22 mouse cellular contexts compared by ENCODE assay signal in the genomic region with DNA sequence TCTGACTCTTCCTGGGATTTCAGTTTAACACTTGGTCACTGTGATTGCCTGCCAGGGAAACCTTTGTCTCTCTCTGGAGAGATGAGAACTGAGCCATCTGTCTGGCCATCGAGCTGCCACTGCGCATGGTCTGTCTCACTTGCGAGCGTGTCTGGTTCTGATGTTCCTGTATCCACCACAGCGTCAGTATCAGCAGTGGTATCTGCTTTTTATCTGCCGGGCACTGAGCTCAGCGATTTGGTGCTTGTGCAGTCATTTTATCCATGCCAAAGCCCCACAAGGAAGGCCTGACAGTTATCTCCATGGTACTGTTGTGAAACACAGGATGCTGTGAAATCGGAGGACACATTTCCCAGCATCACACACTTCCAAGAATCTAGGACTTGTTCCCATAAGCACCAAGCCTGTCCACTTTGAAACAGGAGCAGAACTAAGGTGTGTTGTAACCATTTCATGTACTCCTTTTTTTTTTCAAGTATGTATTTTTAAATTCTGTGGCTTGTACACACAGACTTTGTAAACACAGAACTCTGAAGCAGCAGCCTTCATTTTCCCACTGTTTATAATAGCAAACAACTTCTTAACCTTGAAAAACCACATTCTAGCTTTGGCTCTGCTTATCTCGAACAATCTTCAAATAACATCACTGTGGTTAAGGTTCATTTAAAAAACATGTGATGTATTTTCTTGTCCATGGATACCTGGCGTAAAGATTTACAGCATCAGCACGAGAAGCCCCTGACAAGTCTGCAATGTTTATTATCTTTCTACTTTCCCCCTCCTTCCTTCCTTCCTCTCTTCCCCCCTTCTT. TPM values are rescaled to one million over a fixed set of nuclear protein-coding genes. Genes with fewer than 3 reads are reported as not detected.
A peak's percentile ranks its signal among the peaks of the same experiment; 100 is the strongest.
DNase-seq lines count a peak whose midpoint lies in the region; ATAC-seq and TF ChIP-seq lines count a peak whose summit lies in the region.
"Had no signal": no experiment of that assay in that cellular context is flagged by ENCODE, and none has a peak within 500 bp of the region (broad histone marks: within the 10 kb centered on the region; RNA-seq: fewer than 3 reads in every experiment).

No protein-coding gene starts in this region.

- no peaks in the 10 kb centered on the region for H3K36me3 ChIP-seq in spleen, adult 2 months (ENCODE audit: control insufficient read depth, insufficient read depth, low read length)
- no peaks in the 10 kb centered on the region for H3K36me3 ChIP-seq in intestine, embryonic 16.5 days (ENCODE audit: control insufficient read depth, insufficient read depth, low read length)
- no peaks in the 10 kb centered on the region for H3K36me3 ChIP-seq in intestine, embryonic 15.5 days
- H3K36me3 ChIP-seq: G1E; limb, embryonic 10.5 days had no signal

- peak; percentile 8 to 23 for DNase-seq in cerebellum, postnatal 25 days
- DNase-seq in cerebellum, postnatal 4 days (ENCODE audit: low spot score in 2 of 2): no peak
- DNase-seq in spleen, adult 2 months (ENCODE audit: low read depth in 1 of 2, low spot score in 2 of 2): no peak
- no peak for DNase-seq in spleen, postnatal 14 days (ENCODE audit: low spot score in 2 of 2)
- DNase-seq: adrenal gland, adult 2 months; B cell, adult 2 months; heart, postnatal 14 days; lung, adult 2 months; midbrain, embryonic 14.5 days; spleen, adult 18-20 months; thymus, postnatal 14 days had no signal

- TF ChIP-seq CTCF in spleen, adult 2 months (IDR thresholded peaks at IDR 0.05; ENCODE audit: extremely low read depth, insufficient read depth, insufficient read length, insufficient replicate concordance): no peak

- no peaks in the 10 kb centered on the region; the same call in 1 of the 2 replicates for H3K4me1 ChIP-seq in spleen, adult 2 months (ENCODE audit: control insufficient read depth, insufficient read depth, insufficient read length)
- no peaks in the 10 kb centered on the region for H3K4me1 ChIP-seq in intestine, embryonic 16.5 days (ENCODE audit: control insufficient read depth, insufficient read depth, low read length)
- H3K4me1 ChIP-seq in intestine, embryonic 15.5 days (replicated peaks): no peaks in the 10 kb centered on the region
- H3K4me1 ChIP-seq: forebrain, embryonic 13.5 days; limb, embryonic 10.5 days had no signal

- H3K9me3 ChIP-seq in intestine, embryonic 16.5 days (ENCODE audit: control insufficient read depth, low read length): no peaks in the 10 kb centered on the region
- H3K9me3 ChIP-seq in intestine, embryonic 15.5 days: no peaks in the 10 kb centered on the region
- H3K9me3 ChIP-seq: forebrain, embryonic 13.5 days; G1E; limb, embryonic 10.5 days had no signal

- no peak for TF ChIP-seq POLR2A in spleen, adult 2 months (IDR thresholded peaks at IDR 0.05; ENCODE audit: low read depth, low read length)

- H3K27me3 ChIP-seq in spleen, adult 2 months (ENCODE audit: control insufficient read depth, insufficient read depth, low read length): no peaks in the 10 kb centered on the region
- H3K27me3 ChIP-seq in intestine, embryonic 16.5 days (replicated peaks; ENCODE audit: control insufficient read depth, insufficient read depth, low read length): no peaks in the 10 kb centered on the region
- no peaks in the 10 kb centered on the region for H3K27me3 ChIP-seq in intestine, embryonic 15.5 days (replicated peaks)
- H3K27me3 ChIP-seq: forebrain, embryonic 13.5 days had no signal

- peak; percentile 42; the same call in 1 of the 2 replicates for ATAC-seq in common myeloid progenitor, adult 5-6 weeks (replicated peaks; ENCODE audit: low read depth, poor library complexity, severe bottlenecking)
- no peak for ATAC-seq in intestine, embryonic 16.5 days
- no peak for ATAC-seq in intestine, embryonic 15.5 days
- ATAC-seq: forebrain, embryonic 13.5 days; hindbrain, embryonic 16.5 days had no signal

- no peak overlapping the region for H3K4me2 ChIP-seq in intestine, embryonic 16.5 days (ENCODE audit: low read depth, low read length)
- H3K4me2 ChIP-seq in intestine, embryonic 15.5 days (replicated peaks): no peak overlapping the region
- H3K4me2 ChIP-seq: forebrain, embryonic 13.5 days; heart, embryonic 11.5 days; liver, embryonic 11.5 days had no signal

- peak overlapping the region; percentile 54 for H3K27ac ChIP-seq in spleen, adult 2 months (ENCODE audit: insufficient read depth, low read length)
- H3K27ac ChIP-seq in intestine, embryonic 16.5 days (ENCODE audit: low read length): no peak overlapping the region
- H3K27ac ChIP-seq in intestine, embryonic 15.5 days: no peak overlapping the region
- H3K27ac ChIP-seq: forebrain, embryonic 13.5 days; limb, embryonic 10.5 days; macrophage had no signal

- no peak overlapping the region for H3K9ac ChIP-seq in intestine, embryonic 16.5 days (ENCODE audit: low read depth, low read length)
- no peak overlapping the region for H3K9ac ChIP-seq in intestine, embryonic 15.5 days
- H3K9ac ChIP-seq: forebrain, embryonic 13.5 days had no signal

- 59% methylated on average over 11 of the region's 11 CpGs for WGBS in spleen, adult 2 months
- WGBS in intestine, embryonic 16.5 days: 50% methylated on average over 11 of the region's 11 CpGs
- 41% methylated on average over 11 of the region's 11 CpGs for WGBS in intestine, embryonic 15.5 days

- H3K4me3 ChIP-seq in spleen, adult 2 months (ENCODE audit: extremely low read depth, insufficient read depth, insufficient read length): no peak overlapping the region
- H3K4me3 ChIP-seq in intestine, embryonic 16.5 days (ENCODE audit: low read length): no peak overlapping the region
- H3K4me3 ChIP-seq in intestine, embryonic 15.5 days (replicated peaks): no peak overlapping the region
- H3K4me3 ChIP-seq: forebrain, embryonic 13.5 days; limb, embryonic 10.5 days had no signal

RNA-seq across cellular contexts. Expression of a gene that starts 50.7 kb away (rescaled TPM):
- polyA plus RNA-seq in spleen, adult 2 months (2012; rRNA removed): 7.5 and 9.6 TPM in 2 replicates
- 0.64 and 10.8 TPM in 2 replicates for total RNA-seq in common myeloid progenitor, adult 5-6 weeks (2017)
- polyA plus RNA-seq in intestine, embryonic 16.5 days (2015; fragmentation: Nextera tagmentation; extraction: Ambion mirVana): 1.2 TPM in 2 replicates
- 1.4 and 1.6 TPM in 2 replicates for polyA plus RNA-seq in intestine, embryonic 15.5 days (2015; fragmentation: Nextera tagmentation; extraction: Ambion mirVana)
- polyA plus RNA-seq: adrenal gland, adult 2 months; forebrain, embryonic 13.5 days; G1E; hindbrain, embryonic 16.5 days; kidney, embryonic 14.5 days; limb, embryonic 10.5 days; midbrain, embryonic 14.5 days had no signal

Comparison
In these comparisons a context has a peak if more than half of its experiments do, and no peak if none do; other contexts are left out.
1. DNase-seq: peak in cerebellum, postnatal 25 days (2 of 2); none in cerebellum, postnatal 4 days (0 of 2), spleen, adult 2 months (0 of 2) and spleen, postnatal 14 days (0 of 2).